Mouse (Mus musculus) cerebellum, adult 2 months (tissue): Measurements from ENCODE around the gene Arhgap18. TPM values are rescaled to one million over a fixed set of nuclear protein-coding genes. Genes with fewer than 3 reads are reported as not detected.

Experiments used
- DNase-seq, 2 experiments: peaks; one replicate each; pipeline ENCODE4 v3.0.0; 2021
- H3K27ac ChIP-seq: fragments of 200-500 bp; 2 replicates; pipeline ENCODE4 v1.5.1; 2012; ENCODE audit warnings: low read length, control low read depth, inconsistent platforms; ENCODE audit not compliant: insufficient read depth
- H3K27me3 ChIP-seq: fragments of 200-500 bp; 2 replicates; pipeline ENCODE4 v1.6.1; 2012; ENCODE audit warnings: inconsistent platforms, mild to moderate bottlenecking, low read length, moderate library complexity; ENCODE audit not compliant: control insufficient read depth, insufficient read depth
- H3K4me1 ChIP-seq: fragments of 200-500 bp; 2 replicates; pipeline ENCODE4 v1.6.1; 2011; ENCODE audit warnings: low read length; ENCODE audit not compliant: control insufficient read depth, insufficient read depth
- H3K4me3 ChIP-seq: fragments of 200-500 bp; replicated peaks from 2 replicates; pipeline ENCODE3; 2011; ENCODE audit warnings: mild to moderate bottlenecking, low read depth, low read length, control low read depth; ENCODE audit not compliant: insufficient read depth
- CTCF ChIP-seq: fragments of 200-500 bp; IDR thresholded peaks from 2 replicates; pipeline ENCODE4 v1.5.1; 2011; ENCODE audit warnings: low read depth, mild to moderate bottlenecking, control low read depth, low read length, moderate library complexity, borderline replicate concordance; ENCODE audit not compliant: insufficient read depth
- POLR2A ChIP-seq: fragments of 200-500 bp; IDR thresholded peaks from 2 replicates; pipeline ENCODE4 v1.6.1; 2011; ENCODE audit warnings: low read length, control low read depth, borderline replicate concordance; ENCODE audit not compliant: insufficient read depth
- WGBS: fragments of 180-500 bp; shearing (Covaris S2); methylation state at CpG from one replicate; pipeline ENCODE4 v1.1.7; 2018; 5-methylcytosine and 5-hydroxymethylcytosine counted together
- polyA plus RNA-seq: library from polyadenylated mRNA; depleted of rRNA; stranded (reverse); fragments of >200 nt; gene quantifications from 2 replicates; pipeline ENCODE4 v1.2.3, GENCODE M21; 2012; rRNA removed

Gene Arhgap18
- 3.8 and 4.3 TPM in 2 replicates for polyA plus RNA-seq

DNA sequence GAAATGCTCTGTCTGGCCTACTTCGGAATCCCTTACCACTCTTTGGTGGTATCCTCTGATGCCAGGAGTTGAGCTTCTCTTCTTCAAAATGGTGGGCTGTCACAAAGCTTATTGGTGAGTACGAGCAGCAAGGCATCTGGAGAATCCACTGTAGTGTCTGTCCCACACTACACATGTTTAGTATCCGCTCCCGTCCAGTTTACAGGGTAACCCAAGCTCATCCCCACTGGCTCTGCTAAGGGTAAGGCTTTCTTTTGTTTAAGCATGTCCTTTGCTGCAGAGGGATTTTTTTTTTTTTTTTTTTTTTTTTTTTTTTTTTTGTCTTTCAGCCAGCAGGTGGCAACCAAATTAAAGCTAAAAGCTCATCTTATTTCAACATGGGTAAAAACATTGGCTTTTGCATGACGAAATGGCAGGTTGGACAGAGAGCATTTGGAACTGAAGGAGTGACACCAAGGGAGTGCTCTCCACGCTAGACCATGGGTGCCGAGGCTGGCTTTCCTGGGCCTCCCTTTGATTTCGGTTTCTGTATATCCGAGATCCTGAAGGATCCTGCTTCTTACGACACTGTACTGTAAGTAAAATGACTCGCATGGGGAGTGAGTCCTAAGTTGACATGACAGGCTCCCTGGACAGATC, at the start of gene Arhgap18:
Gene Arhgap18 (plus strand): TSS at position 493 of the 639 bp plus-strand sequence.
- no peaks in the 10 kb centered on the region; the same call in 1 of the 2 replicates for H3K4me1 ChIP-seq
- H3K27ac ChIP-seq, result no peak within 1 kb of the TSS
- no peak for DNase-seq
- H3K4me3 ChIP-seq, result no peak within 1 kb of the TSS
- H3K27me3 ChIP-seq, result no peaks in the 10 kb centered on the region
- TF ChIP-seq POLR2A (no peak), CTCF (no peak)
- 73% methylated on average over 11 of the region's 11 CpGs for WGBS

DNA sequence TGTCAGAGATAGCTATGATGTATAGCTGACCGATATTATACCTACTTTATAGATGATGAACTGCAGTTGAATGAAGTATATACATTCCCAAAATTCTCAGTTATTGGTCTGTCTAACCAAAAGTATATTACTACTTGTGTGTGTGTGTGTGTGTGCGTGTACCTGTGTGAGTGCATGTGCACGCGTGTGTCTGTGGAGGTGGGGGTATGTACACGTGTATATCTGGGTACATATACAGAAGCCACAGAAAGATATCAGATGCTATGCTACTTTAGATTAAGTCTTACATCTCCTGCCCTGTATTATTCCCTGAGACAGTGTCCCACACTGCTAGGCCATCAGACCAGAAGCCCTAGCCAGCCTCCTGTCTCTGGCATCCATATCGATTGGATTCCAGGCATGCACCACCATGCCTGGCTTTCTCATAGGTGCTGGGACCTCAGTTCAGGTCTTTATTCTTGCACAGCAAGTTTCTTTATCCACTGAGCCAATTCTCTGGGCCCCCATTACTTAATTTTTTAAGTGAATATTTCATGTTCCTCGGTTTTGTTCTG, 42.7 kb upstream of the Arhgap18 start:
- H3K4me3 ChIP-seq, result no peak overlapping the region
- no peak for DNase-seq
- H3K27ac ChIP-seq, result no peak overlapping the region
- TF ChIP-seq CTCF, result no peak
- no peak for TF ChIP-seq POLR2A
- WGBS, result 96% methylated on average over 7 of the region's 7 CpGs
- H3K27me3 ChIP-seq, result no peaks in the 10 kb centered on the region
- no peaks in the 10 kb centered on the region for H3K4me1 ChIP-seq

DNA sequence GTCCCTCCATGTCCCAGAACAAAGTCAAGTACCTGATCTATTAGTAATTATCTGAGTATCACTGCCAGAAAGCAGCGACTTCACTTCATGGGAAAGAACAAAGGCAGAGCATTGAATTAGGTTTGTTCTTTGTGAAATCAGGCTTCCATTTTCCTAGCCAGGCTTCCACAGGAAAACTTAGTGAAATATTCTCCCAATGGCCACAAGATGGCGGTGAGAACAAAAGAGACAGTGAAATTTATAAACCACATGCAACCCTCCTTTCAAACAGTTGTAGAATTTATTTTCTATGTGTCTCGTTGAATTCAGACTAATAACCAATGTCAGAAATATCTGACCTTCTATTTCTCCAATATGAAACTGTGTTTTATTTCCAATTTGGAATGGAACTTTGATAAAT, 42.2 kb upstream of the Arhgap18 start:
- WGBS, result 3% methylated on average over 3 of the region's 3 CpGs
- TF ChIP-seq CTCF (peak; percentile 23; the same call in 1 of the 2 replicates), POLR2A (no peak)
- H3K27me3 ChIP-seq, result no peaks in the 10 kb centered on the region
- H3K4me1 ChIP-seq, result no peaks in the 10 kb centered on the region
- no peak overlapping the region for H3K27ac ChIP-seq
- H3K4me3 ChIP-seq, result no peak overlapping the region
- DNase-seq, result peak in 1 of 2 experiments; percentile 12

DNA sequence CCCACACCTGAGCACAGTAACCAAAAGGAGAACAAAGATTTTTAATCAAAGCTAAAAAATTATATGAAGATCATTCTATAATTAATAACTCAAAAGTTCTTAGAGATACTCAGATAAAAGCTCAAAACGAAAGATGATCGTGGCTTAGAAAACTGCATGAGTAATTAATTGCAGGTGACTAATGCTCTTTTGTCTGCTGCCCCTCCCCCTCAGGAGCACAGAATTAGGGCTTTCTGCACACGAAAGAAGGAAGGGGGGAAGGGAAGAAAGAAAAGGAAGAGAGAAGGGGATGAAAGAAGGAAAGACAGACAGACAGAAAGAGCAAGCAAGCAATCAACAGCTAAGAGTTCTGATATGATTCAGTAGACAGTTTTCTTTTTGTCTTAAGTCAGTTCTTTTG, 39.2 kb upstream of the Arhgap18 start:
- Histone ChIP-seq H3K4me1 (no peaks in the 10 kb centered on the region), H3K27me3 (no peaks in the 10 kb centered on the region), H3K4me3 (no peak overlapping the region), H3K27ac (no peak overlapping the region)
- no peak for DNase-seq
- 61% methylated on average over 3 of the region's 3 CpGs for WGBS
- TF ChIP-seq POLR2A (no peak), CTCF (no peak)

DNA sequence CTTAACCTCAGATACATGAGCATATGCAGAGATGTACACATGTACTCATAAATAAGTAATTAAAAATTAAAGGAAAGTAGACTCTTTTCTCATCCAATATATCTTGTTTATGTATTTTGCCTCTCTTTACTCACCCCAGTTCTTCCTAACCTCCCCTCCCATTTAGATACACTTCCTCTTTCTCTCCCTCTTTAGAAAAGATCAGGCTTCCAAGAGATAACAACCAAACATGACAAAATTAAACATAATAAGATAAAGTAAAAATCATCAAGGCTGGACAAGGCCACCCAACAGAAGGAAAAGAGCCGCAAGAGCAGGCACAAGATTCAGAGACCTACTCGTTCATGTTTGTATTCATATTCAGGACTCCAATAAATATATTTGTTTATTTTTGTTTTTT, 28.5 kb upstream of the Arhgap18 start:
- no peak for DNase-seq
- WGBS, result 96% methylated on average over 2 of the region's 2 CpGs
- H3K27me3 ChIP-seq, result no peaks in the 10 kb centered on the region
- no peak overlapping the region for H3K4me3 ChIP-seq
- H3K4me1 ChIP-seq, result no peaks in the 10 kb centered on the region
- H3K27ac ChIP-seq, result no peak overlapping the region
- no peak for TF ChIP-seq CTCF
- TF ChIP-seq POLR2A, result no peak

DNA sequence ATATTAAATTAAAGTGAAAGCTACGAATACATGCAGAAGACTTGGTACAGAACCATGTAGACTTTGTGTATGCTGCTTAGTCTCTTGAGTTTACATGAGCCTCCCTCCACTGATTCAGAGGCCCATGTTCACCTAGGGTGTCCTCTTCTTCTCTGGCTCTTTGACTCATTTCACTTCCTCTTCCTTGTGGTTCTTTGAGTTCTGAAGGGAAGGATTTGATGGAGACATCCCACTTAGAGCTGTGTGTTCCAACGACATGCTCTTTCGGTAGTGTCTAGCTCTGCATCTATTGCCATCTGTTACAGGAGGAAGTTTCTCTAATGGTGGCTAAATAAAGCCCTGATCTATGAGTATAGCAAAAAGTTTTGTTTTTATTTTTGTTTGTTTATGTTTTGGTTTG, 28.0 kb upstream of the Arhgap18 start:
- no peak overlapping the region for H3K4me3 ChIP-seq
- DNase-seq, result no peak
- WGBS, result 97% methylated on average over 3 of the region's 3 CpGs
- no peaks in the 10 kb centered on the region for H3K27me3 ChIP-seq
- no peak overlapping the region for H3K27ac ChIP-seq
- H3K4me1 ChIP-seq, result no peaks in the 10 kb centered on the region
- TF ChIP-seq POLR2A, result no peak
- TF ChIP-seq CTCF, result no peak

DNA sequence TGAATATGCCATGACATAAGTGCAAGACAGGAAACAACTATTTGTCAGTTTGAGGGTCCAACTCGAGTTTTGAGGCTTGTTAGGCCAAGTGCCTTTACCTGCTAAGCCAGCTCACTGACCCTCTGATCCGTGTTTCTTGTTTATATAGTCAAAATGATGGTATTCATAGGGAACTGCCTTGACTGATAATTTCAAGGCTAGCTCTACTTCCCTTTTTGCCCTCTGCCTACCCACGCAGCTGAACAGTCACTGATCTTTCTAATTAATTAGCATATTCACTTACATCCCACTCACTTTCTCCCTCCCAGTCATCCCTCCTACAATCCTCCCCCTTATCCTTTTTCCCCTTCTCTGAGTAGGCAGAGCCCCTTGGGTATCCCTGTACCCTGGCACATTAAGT, 2.4 kb upstream of the Arhgap18 start:
- no peaks in the 10 kb centered on the region for H3K27me3 ChIP-seq
- H3K27ac ChIP-seq, result no peak overlapping the region
- H3K4me1 ChIP-seq, result no peaks in the 10 kb centered on the region; the same call in 1 of the 2 replicates
- no peak for DNase-seq
- no peak overlapping the region for H3K4me3 ChIP-seq
- 78% methylated on average over 3 of the region's 3 CpGs for WGBS
- no peak for TF ChIP-seq POLR2A
- TF ChIP-seq CTCF, result no peak
